Mouse (Mus musculus) heart, embryonic 16.5 days (tissue): ENCODE measurements around the gene Tango6. TPM values are rescaled to one million over a fixed set of nuclear protein-coding genes. Genes with fewer than 3 reads are reported as not detected.
A peak's percentile ranks its signal among the peaks of the same experiment; 100 is the strongest.

Experiments used
- ATAC-seq: fragments of 200-750 bp; cut with Nextera tagmentation; replicated peaks from 2 replicates; pipeline ENCODE4 v1.8.0; 2017; ENCODE audit warnings: moderate number of reproducible peaks; ENCODE audit not compliant: insufficient read depth, low FRiP score; ENCODE audit errors: extremely low read depth
- H3K27ac ChIP-seq: fragments of 300-500 bp; sonication (generic); 2 replicates; pipeline ENCODE4 v1.5.1; 2014; ENCODE audit warnings: mild to moderate bottlenecking, low read length, control low read depth, moderate library complexity
- H3K27me3 ChIP-seq: fragments of 300-500 bp; sonication (generic); 2 replicates; pipeline ENCODE4 v1.6.1; 2014; ENCODE audit warnings: low read length, mixed read lengths; ENCODE audit not compliant: control insufficient read depth, insufficient read depth
- H3K36me3 ChIP-seq: fragments of 300-500 bp; sonication (generic); 2 replicates; pipeline ENCODE4 v1.6.1; 2014; ENCODE audit not compliant: control insufficient read depth, insufficient read depth
- H3K4me1 ChIP-seq: fragments of 300-500 bp; sonication (generic); 2 replicates; pipeline ENCODE4 v1.6.1; 2014; ENCODE audit warnings: low read length, mixed read lengths; ENCODE audit not compliant: control insufficient read depth, insufficient read depth
- H3K4me2 ChIP-seq: fragments of 300-500 bp; sonication (generic); 2 replicates; pipeline ENCODE4 v1.6.1; 2014; ENCODE audit warnings: low read depth, mild to moderate bottlenecking, control low read depth, low read length
- H3K4me3 ChIP-seq: fragments of 300-500 bp; sonication (generic); 2 replicates; pipeline ENCODE4 v1.5.1; 2014; ENCODE audit warnings: mild to moderate bottlenecking, control low read depth, low read length
- H3K9ac ChIP-seq: fragments of 300-500 bp; sonication (generic); 2 replicates; pipeline ENCODE4 v1.6.1; 2014; ENCODE audit warnings: low read length, control low read depth
- H3K9me3 ChIP-seq: fragments of 300-500 bp; sonication (generic); replicated peaks from 2 replicates; pipeline ENCODE4 v1.6.1; 2016; ENCODE audit warnings: low read length; ENCODE audit not compliant: control insufficient read depth
- WGBS: fragments of 180-500 bp; shearing (Covaris S2); extraction: QIAGEN DNeasy Blood & Tissue Kit; methylation state at CpG from one replicate; pipeline ENCODE4 v1.1.7; 2014; 5-methylcytosine and 5-hydroxymethylcytosine counted together
- polyA plus RNA-seq: library from polyadenylated mRNA; unstranded; fragments of >200 nt; fragmentation: Nextera tagmentation; extraction: Ambion mirVana; gene quantifications from 2 replicates; pipeline ENCODE4 v1.2.1, GENCODE M21; 2015

Gene Tango6
- polyA plus RNA-seq, 1 experiment from 2014 or later = 7.6 TPM

DNA sequence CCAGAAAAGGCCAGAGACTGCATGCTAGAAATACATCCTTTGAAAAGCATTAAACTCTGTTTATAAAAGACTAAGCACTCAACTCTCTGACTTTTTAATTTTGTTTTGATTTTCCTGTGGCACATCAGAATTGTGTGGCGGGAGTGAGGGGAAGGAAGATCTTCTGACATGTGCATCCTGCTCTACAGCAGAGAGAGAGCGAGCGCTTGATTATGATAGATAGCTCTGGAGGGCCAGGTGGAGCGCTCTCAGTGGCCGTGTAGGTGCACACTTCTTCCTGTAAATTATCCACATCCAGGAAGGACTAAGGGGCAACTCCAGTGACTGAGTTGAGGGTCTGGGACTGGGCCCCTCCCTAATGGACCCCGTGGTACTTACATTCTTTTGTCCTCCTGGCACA lies 23.3 kb downstream of the Tango6 start:
- no peaks in the 10 kb centered on the region for H3K36me3 ChIP-seq
- H3K4me3 ChIP-seq = no peak overlapping the region
- no peak overlapping the region for H3K4me2 ChIP-seq
- 78% methylated on average over 6 of the region's 6 CpGs for WGBS
- H3K27ac ChIP-seq = peak overlapping the region; percentile 26
- no peak overlapping the region for H3K9ac ChIP-seq
- ATAC-seq = no peak
- H3K27me3 ChIP-seq = no peaks in the 10 kb centered on the region
- H3K4me1 ChIP-seq = peaks cover 8% of the 10 kb centered on the region
- no peaks in the 10 kb centered on the region for H3K9me3 ChIP-seq

- H3K9ac ChIP-seq = no peak overlapping the region
- WGBS = 93% methylated on average over 2 of the region's 2 CpGs
- no peak overlapping the region for H3K27ac ChIP-seq
- no peak for ATAC-seq
- H3K9me3 ChIP-seq = no peaks in the 10 kb centered on the region
- no peaks in the 10 kb centered on the region for H3K27me3 ChIP-seq
- no peak overlapping the region for H3K4me2 ChIP-seq
- no peaks in the 10 kb centered on the region for H3K36me3 ChIP-seq
- H3K4me1 ChIP-seq = peaks cover 16% of the 10 kb centered on the region
- no peak overlapping the region for H3K4me3 ChIP-seq
These were observed 27.1 kb downstream of the Tango6 start for GRCm38 (mm10) chr8:106710002-106710401.

- WGBS = 78% methylated on average over 3 of the region's 3 CpGs
- H3K9me3 ChIP-seq = no peaks in the 10 kb centered on the region
- no peaks in the 10 kb centered on the region for H3K27me3 ChIP-seq
- H3K36me3 ChIP-seq = no peaks in the 10 kb centered on the region
- no peak overlapping the region for H3K9ac ChIP-seq
- H3K4me2 ChIP-seq = no peak overlapping the region
- no peak overlapping the region for H3K4me3 ChIP-seq
- ATAC-seq = no peak
- H3K27ac ChIP-seq = peak overlapping the region; percentile 22; the same call in 1 of the 2 replicates
- peaks cover 11% of the 10 kb centered on the region for H3K4me1 ChIP-seq
These were observed 29.6 kb downstream of the Tango6 start for GRCm38 (mm10) chr8:106712487-106712886.

- no peaks in the 10 kb centered on the region for H3K36me3 ChIP-seq
- 34% methylated on average over 4 of the region's 4 CpGs for WGBS
- peaks cover 18% of the 10 kb centered on the region for H3K4me1 ChIP-seq
- no peak overlapping the region for H3K4me2 ChIP-seq
- H3K9ac ChIP-seq = peak overlapping the region; percentile 4; the same call in 1 of the 2 replicates
- no peaks in the 10 kb centered on the region for H3K9me3 ChIP-seq
- ATAC-seq = peak; percentile 37; the same call in 1 of the 2 replicates
- peak overlapping the region; percentile 61 for H3K27ac ChIP-seq
- no peak overlapping the region for H3K4me3 ChIP-seq
- no peaks in the 10 kb centered on the region for H3K27me3 ChIP-seq
These were observed 31.4 kb downstream of the Tango6 start for GRCm38 (mm10) chr8:106714297-106714696.

DNA sequence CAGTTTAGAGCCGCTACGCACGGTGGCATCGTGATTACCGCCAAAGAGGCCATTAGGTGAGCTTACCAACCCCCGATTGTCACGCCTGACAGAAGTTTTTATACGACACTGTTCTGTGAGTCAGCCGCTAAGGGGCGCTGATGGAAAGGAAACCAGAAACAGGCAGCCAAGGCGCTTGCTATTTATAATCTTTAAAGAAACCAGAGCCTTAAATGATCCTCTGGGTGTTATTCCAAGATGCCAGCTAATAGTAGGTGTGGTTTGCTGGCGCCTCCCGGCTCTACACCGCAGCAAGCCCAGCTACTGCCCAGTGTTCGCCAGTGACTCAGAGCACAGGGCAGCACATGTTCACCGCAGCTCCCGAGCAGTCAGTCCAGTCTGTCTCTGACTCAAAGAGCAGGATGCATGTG lies 35.2 kb downstream of the Tango6 start:
- Histone ChIP-seq H3K9ac (peak overlapping the region; percentile 55), H3K27ac (peak overlapping the region; percentile 65), H3K4me2 (peak overlapping the region; percentile 53), H3K27me3 (no peaks in the 10 kb centered on the region), H3K9me3 (no peaks in the 10 kb centered on the region), H3K4me1 (peaks cover 15% of the 10 kb centered on the region), H3K4me3 (peak overlapping the region; percentile 28), H3K36me3 (no peaks in the 10 kb centered on the region; the same call in 1 of the 2 replicates)
- ATAC-seq = peak; percentile 85
- 10% methylated on average over 17 of the region's 17 CpGs for WGBS

DNA sequence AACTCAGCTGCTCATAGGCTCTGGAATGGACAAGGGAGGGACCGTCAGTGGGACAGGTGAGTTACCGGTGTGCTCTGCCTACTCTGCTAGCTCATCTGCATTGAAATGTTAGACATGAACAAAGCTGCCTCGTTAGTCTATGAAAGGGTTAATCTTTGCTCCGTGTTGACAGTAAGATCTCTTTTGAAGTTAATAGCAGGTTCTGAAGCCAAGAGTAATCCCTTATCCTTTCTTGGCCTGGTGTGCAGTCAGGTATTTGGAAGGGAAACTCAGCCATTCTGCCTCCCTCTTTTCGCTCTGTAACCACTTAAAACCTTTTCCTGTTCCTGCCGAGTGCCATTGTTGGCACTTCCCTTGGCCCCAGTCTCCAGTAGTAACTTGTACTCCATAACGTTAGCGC lies 38.1 kb downstream of the Tango6 start:
- H3K4me2 ChIP-seq = no peak overlapping the region
- no peaks in the 10 kb centered on the region for H3K9me3 ChIP-seq
- ATAC-seq = no peak
- peaks cover 3% of the 10 kb centered on the region for H3K36me3 ChIP-seq
- no peak overlapping the region for H3K9ac ChIP-seq
- 44% methylated on average over 8 of the region's 8 CpGs for WGBS
- H3K4me1 ChIP-seq = peaks cover 7% of the 10 kb centered on the region; the same call in 1 of the 2 replicates
- no peaks in the 10 kb centered on the region for H3K27me3 ChIP-seq
- H3K27ac ChIP-seq = no peak overlapping the region
- H3K4me3 ChIP-seq = no peak overlapping the region

DNA sequence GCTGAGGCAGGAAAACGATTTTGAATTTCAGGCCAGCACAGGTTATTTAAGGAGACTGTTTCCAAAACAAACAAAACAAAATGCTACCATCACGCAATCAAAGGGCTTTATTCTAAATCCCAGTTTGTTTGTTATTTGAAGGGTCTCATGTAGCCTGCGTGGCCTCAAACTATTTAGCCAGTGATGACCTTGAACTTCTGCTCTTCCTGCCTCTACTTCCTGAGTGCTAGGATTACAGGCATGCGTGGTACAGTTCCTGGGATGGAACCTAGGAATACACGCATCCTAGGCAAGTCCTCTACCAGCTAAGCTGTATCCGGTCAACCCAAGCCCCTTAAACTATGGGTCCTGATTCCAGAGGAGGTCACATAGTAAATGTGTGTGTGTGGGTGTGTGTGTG lies 39.6 kb downstream of the Tango6 start:
- Histone ChIP-seq H3K27ac (no peak overlapping the region), H3K4me1 (peaks cover 9% of the 10 kb centered on the region; the same call in 1 of the 2 replicates), H3K9me3 (0 out of 2 replicates have a peak, but pooled peaks cover 3% of the 10 kb centered on the region), H3K27me3 (no peaks in the 10 kb centered on the region), H3K36me3 (peaks cover 11% of the 10 kb centered on the region), H3K4me2 (no peak overlapping the region), H3K4me3 (no peak overlapping the region), H3K9ac (no peak overlapping the region)
- ATAC-seq = no peak
- WGBS = 73% methylated on average over 6 of the region's 6 CpGs

DNA sequence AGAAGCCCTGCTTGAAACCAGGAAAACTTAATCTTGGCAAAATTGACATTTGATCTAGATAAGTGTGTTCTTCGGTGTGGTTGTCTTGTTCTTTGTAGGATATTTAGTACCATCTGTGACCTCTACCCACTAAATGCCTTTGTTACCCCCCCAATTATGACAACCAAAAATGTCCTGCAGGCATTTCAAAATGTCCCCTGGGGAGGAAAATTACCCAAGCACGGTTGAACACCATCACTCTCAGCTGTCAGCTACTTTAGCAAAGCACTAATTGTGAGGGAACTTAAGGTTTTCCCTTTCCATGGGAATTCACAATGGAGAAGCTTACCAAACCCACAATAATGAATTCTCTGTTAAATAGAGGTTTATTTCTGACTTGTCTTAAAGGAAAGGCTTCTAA lies 41.1 kb downstream of the Tango6 start:
- no peaks in the 10 kb centered on the region for H3K27me3 ChIP-seq
- H3K9me3 ChIP-seq = 0 out of 2 replicates have a peak, but pooled peaks cover 3% of the 10 kb centered on the region
- no peak for ATAC-seq
- H3K4me2 ChIP-seq = no peak overlapping the region
- H3K4me3 ChIP-seq = no peak overlapping the region
- H3K4me1 ChIP-seq = 0 out of 2 replicates have a peak, but pooled peaks cover 2% of the 10 kb centered on the region
- no peak overlapping the region for H3K27ac ChIP-seq
- no peak overlapping the region for H3K9ac ChIP-seq
- WGBS = 65% methylated on average over 2 of the region's 2 CpGs
- peaks cover 11% of the 10 kb centered on the region for H3K36me3 ChIP-seq

DNA sequence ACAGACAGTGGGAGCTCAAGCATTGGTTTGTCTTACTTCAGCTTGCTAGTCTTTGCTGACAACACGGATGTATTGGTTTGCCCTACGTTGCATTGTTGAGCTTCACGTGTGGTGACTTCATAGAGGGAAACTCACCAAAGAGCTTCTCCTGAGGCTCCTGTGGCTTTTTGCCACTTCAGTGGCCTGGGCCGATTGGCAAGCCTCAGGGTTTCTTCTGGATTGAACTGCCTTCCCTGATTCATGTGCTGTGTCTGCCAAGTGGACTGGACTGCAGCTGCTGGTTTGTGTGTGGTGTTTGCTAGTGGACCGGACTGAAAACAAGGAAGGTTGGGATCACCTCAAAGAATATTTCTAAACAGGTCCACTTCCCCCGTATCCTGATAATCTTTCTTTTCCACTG lies 43.7 kb downstream of the Tango6 start:
- H3K9ac ChIP-seq = no peak overlapping the region
- WGBS = 85% methylated on average over 6 of the region's 6 CpGs
- peaks cover 11% of the 10 kb centered on the region for H3K36me3 ChIP-seq
- H3K9me3 ChIP-seq = 0 out of 2 replicates have a peak, but pooled peaks cover 3% of the 10 kb centered on the region
- no peak overlapping the region for H3K4me2 ChIP-seq
- no peak overlapping the region for H3K27ac ChIP-seq
- 0 out of 2 replicates have a peak, but pooled peaks cover 2% of the 10 kb centered on the region for H3K4me1 ChIP-seq
- H3K4me3 ChIP-seq = no peak overlapping the region
- H3K27me3 ChIP-seq = no peaks in the 10 kb centered on the region
- no peak for ATAC-seq
